In genomic region chr4:140539125-140539524, GRCm38 (mm10) we compare ENCODE assay signal across 9 mouse cellular contexts.
DNase-seq lines count a peak whose midpoint lies in the region; ATAC-seq and TF ChIP-seq lines count a peak whose summit lies in the region.
"Had no signal": no experiment of that assay in that cellular context is flagged by ENCODE, and none has a peak within 500 bp of the region (broad histone marks: within the 10 kb centered on the region; RNA-seq: fewer than 3 reads in every experiment).

No protein-coding gene starts in this region.

- peaks cover 93% of the 10 kb centered on the region for H3K36me3 ChIP-seq in midbrain, embryonic 10.5 days
- H3K36me3 ChIP-seq in midbrain, embryonic 16.5 days (ENCODE audit: control insufficient read depth, insufficient read depth, low read length) = peaks cover 18% of the 10 kb centered on the region
- H3K36me3 ChIP-seq in forebrain, embryonic 11.5 days (ENCODE audit: control insufficient read depth, insufficient read depth, low read length) = peaks cover 2% of the 10 kb centered on the region; the same call in 1 of the 2 replicates
- H3K36me3 ChIP-seq in hindbrain, embryonic 15.5 days = peaks cover 6% of the 10 kb centered on the region; the same call in 1 of the 2 replicates
- peaks cover 51% of the 10 kb centered on the region for H3K36me3 ChIP-seq in limb, embryonic 14.5 days (ENCODE audit: control insufficient read depth, insufficient read depth, low read length)
- peaks cover 55% of the 10 kb centered on the region for H3K36me3 ChIP-seq in neural tube, embryonic 13.5 days

- peaks cover 15% of the 10 kb centered on the region for H3K4me1 ChIP-seq in midbrain, embryonic 10.5 days
- peaks cover 4% of the 10 kb centered on the region; the same call in 1 of the 2 replicates for H3K4me1 ChIP-seq in midbrain, embryonic 16.5 days (ENCODE audit: control insufficient read depth, insufficient read depth, low read length)
- H3K4me1 ChIP-seq in forebrain, embryonic 11.5 days (replicated peaks; ENCODE audit: control insufficient read depth, insufficient read depth, low read length) = no peaks in the 10 kb centered on the region
- H3K4me1 ChIP-seq in hindbrain, embryonic 15.5 days (replicated peaks) = peaks cover 11% of the 10 kb centered on the region; the same call in 1 of the 2 replicates
- H3K4me1 ChIP-seq in limb, embryonic 14.5 days (ENCODE audit: control insufficient read depth, insufficient read depth, low read length) = no peaks in the 10 kb centered on the region
- peaks cover 38% of the 10 kb centered on the region for H3K4me1 ChIP-seq in neural tube, embryonic 13.5 days (replicated peaks)

- no peak overlapping the region for H3K4me3 ChIP-seq in midbrain, embryonic 10.5 days
- H3K4me3 ChIP-seq in midbrain, embryonic 16.5 days (ENCODE audit: low read depth, low read length) = no peak overlapping the region
- H3K4me3 ChIP-seq in forebrain, embryonic 11.5 days (ENCODE audit: low read depth, low read length) = no peak overlapping the region
- no peak overlapping the region for H3K4me3 ChIP-seq in hindbrain, embryonic 15.5 days
- H3K4me3 ChIP-seq in limb, embryonic 14.5 days (replicated peaks; ENCODE audit: low read length) = no peak overlapping the region
- no peak overlapping the region for H3K4me3 ChIP-seq in neural tube, embryonic 13.5 days
- H3K4me3 ChIP-seq: embryonic facial prominence, embryonic 15.5 days had no signal

- H3K27ac ChIP-seq in midbrain, embryonic 10.5 days (replicated peaks) = no peak overlapping the region
- no peak overlapping the region for H3K27ac ChIP-seq in midbrain, embryonic 16.5 days (ENCODE audit: low read length)
- H3K27ac ChIP-seq in forebrain, embryonic 11.5 days (ENCODE audit: low read depth, low read length) = no peak overlapping the region
- no peak overlapping the region for H3K27ac ChIP-seq in hindbrain, embryonic 15.5 days (replicated peaks)
- no peak overlapping the region for H3K27ac ChIP-seq in limb, embryonic 14.5 days (replicated peaks; ENCODE audit: low read depth, low read length)
- no peak overlapping the region for H3K27ac ChIP-seq in neural tube, embryonic 13.5 days (replicated peaks)
- H3K27ac ChIP-seq: embryonic facial prominence, embryonic 15.5 days had no signal

- ATAC-seq in midbrain, embryonic 16.5 days = no peak
- ATAC-seq in forebrain, embryonic 11.5 days (replicated peaks; ENCODE audit: low FRiP score) = peak; percentile 21; the same call in 1 of the 2 replicates
- 0 out of 2 replicates have a peak, but pooled peaks have one; percentile 49 for ATAC-seq in hindbrain, embryonic 15.5 days (ENCODE audit: low FRiP score, low read depth)
- ATAC-seq in limb, embryonic 14.5 days (ENCODE audit: low FRiP score, low read depth) = no peak
- peak; percentile 68 for ATAC-seq in neural tube, embryonic 13.5 days (ENCODE audit: low read depth)

- TF ChIP-seq POLR2A in limb, embryonic 14.5 days (IDR thresholded peaks at IDR 0.05; ENCODE audit: borderline replicate concordance, extremely low read depth, insufficient read depth, insufficient read length) = no peak

- H3K9ac ChIP-seq in midbrain, embryonic 16.5 days (ENCODE audit: low read depth, low read length) = no peak overlapping the region
- H3K9ac ChIP-seq in forebrain, embryonic 11.5 days (ENCODE audit: low read length) = no peak overlapping the region
- H3K9ac ChIP-seq in hindbrain, embryonic 15.5 days = no peak overlapping the region
- H3K9ac ChIP-seq in limb, embryonic 14.5 days (ENCODE audit: low read depth, low read length, severe bottlenecking) = no peak overlapping the region
- no peak overlapping the region for H3K9ac ChIP-seq in neural tube, embryonic 13.5 days
- H3K9ac ChIP-seq: embryonic facial prominence, embryonic 15.5 days had no signal

- DNase-seq in midbrain, embryonic 10.5 days (ENCODE audit: low spot score) = peak; percentile 67
- DNase-seq in brain, adult 2 months (ENCODE audit: low read depth, low spot score) = peak; percentile 71
- peak; percentile 86 for DNase-seq in forebrain, embryonic 11.5 days (ENCODE audit: low spot score)
- peak; percentile 43 for DNase-seq in limb, embryonic 14.5 days (ENCODE audit: low spot score)
- DNase-seq in thymus, postnatal 36 days = peak; percentile 30 to 46

- no peak overlapping the region for H3K4me2 ChIP-seq in midbrain, embryonic 16.5 days (ENCODE audit: low read length)
- no peak overlapping the region for H3K4me2 ChIP-seq in forebrain, embryonic 11.5 days (ENCODE audit: low read depth, low read length, severe bottlenecking)
- H3K4me2 ChIP-seq in hindbrain, embryonic 15.5 days = no peak overlapping the region
- no peak overlapping the region for H3K4me2 ChIP-seq in limb, embryonic 14.5 days (replicated peaks; ENCODE audit: low read depth, low read length, severe bottlenecking)
- H3K4me2 ChIP-seq in neural tube, embryonic 13.5 days = no peak overlapping the region
- H3K4me2 ChIP-seq: embryonic facial prominence, embryonic 15.5 days had no signal

- 34% methylated on average over 11 of the region's 11 CpGs for WGBS in midbrain, embryonic 10.5 days
- 30% methylated on average over 11 of the region's 11 CpGs for WGBS in midbrain, embryonic 16.5 days
- WGBS in forebrain, embryonic 11.5 days = 38% methylated on average over 11 of the region's 11 CpGs
- WGBS in hindbrain, embryonic 15.5 days = 27% methylated on average over 11 of the region's 11 CpGs
- WGBS in limb, embryonic 14.5 days = 37% methylated on average over 11 of the region's 11 CpGs
- 33% methylated on average over 11 of the region's 11 CpGs for WGBS in neural tube, embryonic 13.5 days

- no peaks in the 10 kb centered on the region for H3K27me3 ChIP-seq in midbrain, embryonic 10.5 days (ENCODE audit: low read depth, poor library complexity, severe bottlenecking)
- H3K27me3 ChIP-seq in midbrain, embryonic 16.5 days (ENCODE audit: control insufficient read depth, insufficient read depth, low read depth, low read length) = no peaks in the 10 kb centered on the region
- H3K27me3 ChIP-seq in forebrain, embryonic 11.5 days (ENCODE audit: control insufficient read depth, insufficient read depth, low read length) = no peaks in the 10 kb centered on the region
- no peaks in the 10 kb centered on the region for H3K27me3 ChIP-seq in hindbrain, embryonic 15.5 days
- no peaks in the 10 kb centered on the region for H3K27me3 ChIP-seq in limb, embryonic 14.5 days (ENCODE audit: control insufficient read depth, insufficient read depth, low read length)
- no peaks in the 10 kb centered on the region for H3K27me3 ChIP-seq in neural tube, embryonic 13.5 days
- H3K27me3 ChIP-seq: embryonic facial prominence, embryonic 15.5 days had no signal

- no peaks in the 10 kb centered on the region for H3K9me3 ChIP-seq in midbrain, embryonic 10.5 days (replicated peaks)
- H3K9me3 ChIP-seq in midbrain, embryonic 16.5 days (replicated peaks; ENCODE audit: control insufficient read depth, low read length, poor library complexity, severe bottlenecking) = no peaks in the 10 kb centered on the region
- H3K9me3 ChIP-seq in forebrain, embryonic 11.5 days (ENCODE audit: control insufficient read depth, low read length) = no peaks in the 10 kb centered on the region
- H3K9me3 ChIP-seq in hindbrain, embryonic 15.5 days = no peaks in the 10 kb centered on the region
- H3K9me3 ChIP-seq in limb, embryonic 14.5 days (ENCODE audit: control insufficient read depth, low read length) = no peaks in the 10 kb centered on the region
- H3K9me3 ChIP-seq in neural tube, embryonic 13.5 days = no peaks in the 10 kb centered on the region
- H3K9me3 ChIP-seq: embryonic facial prominence, embryonic 15.5 days had no signal

Comparison
In these comparisons a context has a peak if more than half of its experiments do, and no peak if none do; other contexts are left out.
1. ATAC-seq: peak in forebrain, embryonic 11.5 days (single experiment), hindbrain, embryonic 15.5 days (single experiment) and neural tube, embryonic 13.5 days (single experiment); none in midbrain, embryonic 16.5 days (single experiment) and limb, embryonic 14.5 days (single experiment).
2. Peak in every context shown above with its lines, with median percentiles within 50 percentile points of each other: DNase-seq.